Mouse (Mus musculus) limb, embryonic 10.5 days (tissue): ENCODE measurements at regions not wholly inside any gene's neighbourhood (a gene's known extent, or its start where the extent isn't known, plus 50 kb on each side); places are given as distances from the start of the nearest gene placed in this dataset.
A peak's percentile ranks its signal among the peaks of the same experiment; 100 is the strongest.

Experiments
- DNase-seq: peaks from one replicate; pipeline ENCODE4 v3.0.0-alpha.2; 2017; ENCODE audit warnings: low spot score
- H3K27ac ChIP-seq: fragments of 300-500 bp; sonication (generic); 2 replicates; pipeline ENCODE4 v1.5.1; 2016; ENCODE audit warnings: mild to moderate bottlenecking
- H3K27me3 ChIP-seq: fragments of 300-500 bp; sonication (generic); 2 replicates; pipeline ENCODE4 v1.6.1; 2016; ENCODE audit warnings: low read depth, mild to moderate bottlenecking; ENCODE audit not compliant: poor library complexity, severe bottlenecking
- H3K36me3 ChIP-seq: fragments of 300-500 bp; sonication (generic); 2 replicates; pipeline ENCODE4 v1.6.1; 2016; ENCODE audit warnings: mild to moderate bottlenecking, moderate library complexity
- H3K4me1 ChIP-seq: fragments of 300-500 bp; sonication (generic); 2 replicates; pipeline ENCODE4 v1.6.1; 2016
- H3K4me3 ChIP-seq: fragments of 300-500 bp; sonication (generic); 2 replicates; pipeline ENCODE4 v1.5.1; 2016; ENCODE audit warnings: mild to moderate bottlenecking, moderate library complexity
- H3K9me3 ChIP-seq: fragments of 300-500 bp; sonication (generic); replicated peaks from 2 replicates; pipeline ENCODE4 v1.6.1; 2016; ENCODE audit warnings: mild to moderate bottlenecking
- WGBS: fragments of 180-500 bp; shearing (Covaris S2); methylation state at CpG from one replicate; pipeline ENCODE4 v1.1.7; 2016; 5-methylcytosine and 5-hydroxymethylcytosine counted together

DNA sequence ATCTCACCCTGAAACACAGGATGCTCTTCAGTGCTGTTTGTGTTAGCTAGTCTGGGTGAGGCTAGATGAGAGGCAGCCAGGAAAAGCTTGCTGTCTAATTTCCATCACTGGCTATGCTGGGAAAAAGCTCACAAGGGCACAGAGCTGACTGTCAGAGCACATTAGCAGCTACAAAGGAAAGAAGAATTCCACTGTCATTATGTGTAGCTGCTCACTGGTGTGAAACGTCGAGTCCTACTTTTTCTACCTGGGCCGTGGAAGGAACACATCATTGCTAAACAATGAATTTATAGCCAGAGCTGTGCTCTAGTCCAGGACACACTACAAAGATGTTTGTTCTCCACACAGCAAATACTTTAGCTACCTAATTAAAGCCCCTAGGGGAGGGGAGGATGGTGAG, 61.8 kb upstream of the Ofcc1 start:
- Histone ChIP-seq H3K27ac (no peak overlapping the region), H3K36me3 (no peaks in the 10 kb centered on the region), H3K4me1 (peaks cover 8% of the 10 kb centered on the region), H3K9me3 (no peaks in the 10 kb centered on the region), H3K27me3 (no peaks in the 10 kb centered on the region; the same call in 1 of the 2 replicates), H3K4me3 (no peak overlapping the region)
- WGBS = 79% methylated on average over 3 of the region's 3 CpGs
- DNase-seq = no peak

DNA sequence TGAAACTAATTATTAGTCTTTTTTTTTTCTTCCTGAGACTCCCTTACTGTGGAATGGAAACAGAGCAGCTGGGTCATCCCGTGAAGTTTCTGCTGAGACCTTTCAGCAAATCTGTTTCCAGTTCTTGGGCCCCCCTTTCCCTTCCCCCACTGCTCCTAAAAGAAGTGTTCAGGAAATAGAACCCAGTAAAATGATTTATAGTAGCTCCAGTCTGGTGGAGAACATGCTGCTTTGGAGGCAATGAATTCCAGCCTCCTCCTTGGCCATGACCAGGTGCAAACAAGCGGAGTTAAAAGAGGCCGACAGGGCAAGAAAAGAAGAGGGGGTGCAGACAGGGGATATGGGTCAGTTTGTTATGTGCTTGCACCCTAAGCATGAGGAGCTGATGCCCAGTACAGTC, 56.6 kb upstream of the Ofcc1 start:
- H3K9me3 ChIP-seq = no peaks in the 10 kb centered on the region
- peaks cover 23% of the 10 kb centered on the region for H3K4me1 ChIP-seq
- H3K27ac ChIP-seq = no peak overlapping the region
- DNase-seq = peak; percentile 64
- no peak overlapping the region for H3K4me3 ChIP-seq
- H3K27me3 ChIP-seq = no peaks in the 10 kb centered on the region
- no peaks in the 10 kb centered on the region for H3K36me3 ChIP-seq
- 12% methylated on average over 3 of the region's 3 CpGs for WGBS

DNA sequence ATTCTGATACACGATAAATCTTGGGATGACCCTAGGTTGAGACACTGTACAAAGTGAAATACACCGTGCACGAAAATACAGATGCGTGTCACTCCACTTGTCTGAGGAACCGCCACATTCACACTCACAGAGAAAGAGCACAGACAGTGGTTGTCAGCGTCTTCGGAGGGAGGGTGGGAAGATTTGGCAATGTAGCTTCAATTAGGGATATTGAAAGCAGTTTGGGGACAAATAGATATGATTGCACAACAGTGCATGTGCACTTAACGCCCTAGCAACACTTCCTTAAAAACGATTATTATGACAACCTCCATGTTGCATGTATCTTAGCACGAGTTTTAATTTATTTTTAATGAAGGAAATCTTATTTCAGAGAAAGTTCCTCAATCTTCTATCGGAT, 51.8 kb upstream of the Ofcc1 start:
- 93% methylated on average over 11 of the region's 11 CpGs for WGBS
- DNase-seq = no peak
- Histone ChIP-seq H3K27me3 (no peaks in the 10 kb centered on the region), H3K27ac (no peak overlapping the region), H3K36me3 (no peaks in the 10 kb centered on the region), H3K4me3 (no peak overlapping the region), H3K4me1 (peaks cover 15% of the 10 kb centered on the region), H3K9me3 (no peaks in the 10 kb centered on the region)
